Mouse (Mus musculus) adrenal gland, postnatal 10 days (tissue): Measurements from ENCODE around the gene Cntnap1. TPM values are rescaled to one million over a fixed set of nuclear protein-coding genes. Genes with fewer than 3 reads are reported as not detected.

Source experiments
- DNase-seq: peaks from one replicate; pipeline ENCODE4 v3.0.0; 2021; ENCODE audit warnings: mixed read lengths
- total RNA-seq, 2 experiments: library from RNA; stranded (reverse); gene quantifications; 2 replicates each; pipeline ENCODE4 v1.2.3; 2021

The Cntnap1 gene
- total RNA-seq, 2 experiments from 2014 or later: 12.1 to 15.9 TPM

DNA sequence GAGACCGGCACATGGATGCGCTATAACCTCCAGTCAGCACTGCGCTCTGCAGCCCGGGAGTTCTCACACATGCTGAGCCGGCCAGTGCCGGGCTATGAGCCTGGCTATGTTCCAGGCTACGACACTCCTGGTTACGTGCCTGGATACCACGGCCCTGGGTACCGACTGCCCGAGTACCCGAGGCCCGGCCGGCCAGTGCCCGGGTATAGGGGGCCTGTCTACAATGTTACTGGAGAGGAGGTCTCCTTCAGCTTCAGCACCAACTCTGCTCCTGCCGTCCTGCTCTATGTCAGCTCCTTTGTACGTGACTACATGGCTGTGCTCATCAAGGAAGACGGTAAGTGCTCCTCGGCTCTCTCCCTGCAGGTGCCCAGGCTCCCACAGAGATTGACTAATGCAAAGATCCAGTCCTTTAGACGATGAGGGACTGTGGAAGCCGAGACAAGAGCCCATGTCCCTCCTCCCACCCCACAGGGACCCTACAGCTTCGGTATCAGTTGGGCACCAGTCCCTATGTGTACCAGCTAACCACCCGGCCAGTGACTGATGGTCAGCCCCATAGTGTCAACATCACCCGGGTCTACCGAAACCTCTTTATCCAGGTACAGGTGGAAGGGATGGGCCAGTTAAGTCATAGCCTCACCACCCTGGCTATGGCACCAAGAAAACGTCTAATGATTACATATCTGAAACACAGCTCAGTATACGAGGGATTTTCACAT, 16.4 kb downstream of the Cntnap1 start:
- no peak for DNase-seq

DNA sequence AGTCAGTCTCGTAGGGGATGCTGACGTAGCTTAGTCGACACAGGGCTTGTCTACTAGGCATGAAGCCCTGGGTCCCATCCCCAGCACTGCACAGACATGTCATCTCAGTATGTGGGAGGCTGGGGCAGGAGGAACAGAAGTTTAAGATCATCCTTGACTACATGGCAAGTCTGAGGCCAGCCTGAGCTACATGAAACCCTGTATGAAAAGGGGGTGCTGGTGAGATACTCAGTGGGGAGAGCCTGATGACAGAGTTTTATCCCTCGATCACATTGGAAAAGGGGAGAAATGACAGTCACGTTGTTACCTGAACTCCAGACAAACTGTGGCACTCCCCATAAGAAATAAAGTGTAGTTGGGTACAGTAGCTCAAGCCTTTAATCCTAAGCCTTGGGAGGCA, 17.2 kb downstream of the Cntnap1 start:
- DNase-seq: no peak

DNA sequence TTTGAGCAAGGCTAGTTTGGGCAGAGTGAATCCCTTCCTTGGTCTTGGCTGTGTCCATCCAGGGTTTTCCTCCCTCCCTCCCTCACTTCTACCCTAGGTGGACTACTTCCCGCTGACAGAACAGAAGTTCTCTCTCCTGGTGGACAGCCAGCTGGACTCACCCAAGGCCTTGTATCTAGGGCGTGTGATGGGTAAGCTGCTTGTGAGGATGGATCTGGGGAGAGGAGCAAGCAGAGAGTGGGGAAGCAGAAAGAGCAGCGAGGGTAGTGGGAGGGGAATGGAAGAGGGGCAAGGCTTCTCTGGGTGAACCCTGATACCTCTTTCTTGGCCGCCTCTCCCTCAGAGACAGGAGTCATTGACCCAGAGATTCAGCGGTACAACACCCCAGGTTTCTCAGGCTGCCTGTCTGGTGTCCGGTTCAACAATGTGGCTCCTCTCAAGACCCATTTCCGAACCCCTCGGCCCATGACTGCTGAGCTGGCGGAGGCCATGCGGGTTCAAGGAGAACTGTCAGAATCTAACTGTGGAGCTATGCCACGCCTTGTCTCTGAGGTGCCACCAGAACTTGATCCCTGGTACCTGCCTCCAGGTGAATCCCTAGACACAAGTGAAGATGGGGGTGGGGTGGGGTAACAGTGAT, 18.0 kb downstream of the Cntnap1 start:
- no peak for DNase-seq

DNA sequence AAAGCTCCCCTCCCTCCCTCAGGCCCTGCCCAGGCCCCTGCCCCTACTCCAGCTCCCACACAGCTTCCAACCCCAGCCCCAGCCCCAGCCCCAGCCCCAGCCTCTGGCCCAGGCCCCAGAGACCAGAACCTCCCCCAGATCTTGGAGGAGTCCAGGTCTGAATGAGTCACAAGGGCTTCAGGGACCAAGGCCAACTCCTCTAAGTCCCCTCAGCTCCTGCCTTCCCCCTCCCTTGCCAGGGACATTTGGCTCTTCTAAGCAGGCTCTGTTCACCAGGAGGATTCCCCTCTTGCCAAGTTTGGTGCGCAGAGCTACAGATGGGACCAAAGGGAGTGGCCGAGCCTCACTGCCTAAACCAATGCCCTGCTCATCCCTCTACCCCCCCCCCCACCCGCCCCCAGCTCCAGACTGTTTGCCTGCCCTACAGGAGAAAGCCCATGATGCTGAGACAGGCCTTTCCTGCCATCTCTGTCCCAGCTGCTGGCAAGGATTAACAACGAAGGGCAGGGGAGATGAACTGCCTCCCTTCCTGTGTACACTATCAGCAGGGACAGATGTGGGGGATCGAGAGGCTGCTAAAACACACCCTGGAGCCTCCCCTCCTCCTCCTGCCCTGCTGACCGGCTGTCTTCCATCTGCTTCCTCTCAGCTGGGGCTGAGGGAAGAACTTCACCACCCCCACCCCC, 19.3 kb downstream of the Cntnap1 start:
- peak; percentile 79 for DNase-seq

DNA sequence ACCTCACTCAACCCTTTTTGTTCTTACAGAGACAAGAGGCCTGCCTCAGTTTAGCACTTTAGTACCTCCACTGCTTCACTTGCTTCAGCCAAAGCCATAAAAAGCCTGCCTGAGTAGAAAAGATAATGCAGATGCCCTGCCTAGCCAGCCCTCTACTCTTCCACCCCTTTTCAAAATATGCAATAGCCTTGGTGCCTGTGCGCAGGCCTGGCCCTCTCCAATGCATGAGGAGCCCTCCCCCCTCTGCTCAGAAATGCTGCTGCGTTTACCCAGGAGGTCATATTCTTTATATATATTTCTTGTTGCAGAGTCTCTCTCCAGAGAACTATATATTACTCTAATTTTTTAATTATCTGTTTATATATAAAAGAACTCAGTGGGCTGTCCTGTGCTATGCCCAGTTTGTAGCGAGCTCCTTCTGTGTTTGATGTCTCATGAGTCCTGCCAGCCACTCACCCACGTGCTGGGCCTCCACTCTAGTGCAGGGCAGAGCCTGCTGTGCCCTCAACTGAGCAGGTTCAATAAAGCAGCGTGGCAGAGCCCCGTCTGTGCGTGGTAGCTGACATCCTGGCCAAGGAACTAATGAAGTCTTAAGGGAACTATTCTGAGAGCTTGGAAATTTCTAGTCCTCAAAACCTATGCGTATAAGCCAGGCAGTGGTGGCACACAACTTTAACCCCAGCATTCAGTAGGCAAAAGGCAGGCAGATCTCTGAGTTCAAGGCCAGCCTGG, 20.0 kb downstream of the Cntnap1 start:
- no peak for DNase-seq

DNA sequence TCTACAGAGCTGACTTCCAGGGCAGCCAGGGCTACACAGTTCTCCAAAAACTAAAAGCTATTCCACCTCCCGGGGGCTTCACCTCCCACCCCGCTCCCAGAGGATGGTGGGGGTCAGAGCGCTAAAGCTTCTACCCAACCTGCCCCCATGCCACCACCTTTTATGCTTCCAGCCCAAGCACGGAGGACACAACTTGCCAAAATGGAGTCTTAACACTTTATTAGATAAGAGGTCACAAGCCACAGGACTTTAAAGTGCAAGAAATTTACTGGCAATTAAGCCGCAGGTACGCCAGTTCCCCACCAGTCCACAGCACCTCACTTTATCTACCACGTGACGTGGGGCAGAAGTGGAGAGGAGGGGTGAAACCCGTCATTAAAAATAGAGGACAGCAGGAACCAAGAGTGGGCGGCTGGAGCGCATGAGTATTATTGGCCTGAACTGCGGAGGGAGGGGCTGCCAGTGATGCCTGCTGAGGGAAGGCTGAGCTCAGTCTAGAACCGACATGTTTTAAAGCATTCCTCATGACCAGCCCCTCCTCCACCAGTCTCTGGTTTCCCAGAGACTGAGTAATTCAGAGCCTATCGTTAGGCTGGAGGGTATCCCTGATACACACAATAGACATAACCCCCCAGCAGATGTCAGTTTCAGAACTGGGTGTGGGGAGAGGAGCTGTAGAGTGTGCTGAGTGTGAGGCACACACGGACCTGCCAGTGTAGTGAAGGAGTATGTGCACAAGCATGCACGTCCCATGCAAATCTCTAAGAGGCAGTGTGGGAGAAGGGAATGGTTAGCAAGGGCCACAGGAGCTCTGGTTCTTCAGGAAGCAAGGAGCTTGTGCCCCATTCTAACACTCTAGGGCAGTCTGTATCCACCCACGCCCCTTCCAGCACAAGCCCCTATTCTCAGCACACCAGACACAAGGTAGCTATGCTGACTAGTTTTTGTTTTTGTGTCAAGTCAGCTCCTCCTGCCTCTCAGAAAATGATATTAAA, 20.9 kb downstream of the Cntnap1 start:
- no peak for DNase-seq

DNA sequence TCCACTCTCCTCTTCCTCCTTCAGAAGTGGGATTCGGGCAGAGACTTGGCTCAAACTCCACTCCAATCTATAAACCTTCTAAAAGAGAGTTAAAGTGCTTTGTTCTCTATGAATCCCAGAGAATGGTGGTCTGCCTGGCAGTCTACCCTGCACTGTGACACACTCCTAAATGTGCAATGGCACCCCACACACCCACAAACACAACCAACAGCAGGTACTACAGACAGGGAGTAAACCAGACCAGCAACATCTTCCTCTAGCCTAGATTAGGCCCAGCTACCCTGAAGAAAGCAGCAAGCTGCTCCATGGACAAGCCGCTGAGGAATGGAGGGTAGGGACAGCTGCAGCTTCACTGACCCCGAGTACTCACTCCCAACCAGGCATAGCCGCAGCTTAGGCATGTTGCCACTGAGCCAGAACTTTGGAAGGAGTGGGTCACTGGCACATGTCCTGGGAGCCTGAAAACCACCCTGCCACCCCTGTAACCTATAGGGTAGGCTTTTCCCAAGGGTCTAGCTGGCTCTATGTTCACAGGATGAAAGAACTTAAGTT, 21.7 kb downstream of the Cntnap1 start:
- DNase-seq: no peak

DNA sequence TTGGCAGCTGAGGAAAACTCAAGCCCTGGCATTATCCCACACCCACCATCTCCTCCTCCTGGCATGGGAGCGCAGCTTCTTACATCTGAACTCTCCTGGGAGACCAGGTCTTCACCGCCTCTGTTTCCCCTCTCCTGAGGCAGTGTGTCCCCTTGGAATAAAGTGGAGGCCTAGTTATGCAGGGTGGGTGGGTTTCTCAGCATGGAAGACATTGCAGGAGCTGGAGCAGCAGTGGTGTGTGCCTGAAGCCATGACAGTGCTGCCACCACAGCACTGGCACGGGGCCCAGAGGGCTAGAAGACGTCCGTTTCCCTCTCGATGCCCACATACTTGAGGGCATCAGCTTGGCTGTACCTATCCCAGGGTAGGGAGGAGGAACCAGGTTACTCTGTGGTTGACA, 22.3 kb downstream of the Cntnap1 start:
- no peak for DNase-seq

DNA sequence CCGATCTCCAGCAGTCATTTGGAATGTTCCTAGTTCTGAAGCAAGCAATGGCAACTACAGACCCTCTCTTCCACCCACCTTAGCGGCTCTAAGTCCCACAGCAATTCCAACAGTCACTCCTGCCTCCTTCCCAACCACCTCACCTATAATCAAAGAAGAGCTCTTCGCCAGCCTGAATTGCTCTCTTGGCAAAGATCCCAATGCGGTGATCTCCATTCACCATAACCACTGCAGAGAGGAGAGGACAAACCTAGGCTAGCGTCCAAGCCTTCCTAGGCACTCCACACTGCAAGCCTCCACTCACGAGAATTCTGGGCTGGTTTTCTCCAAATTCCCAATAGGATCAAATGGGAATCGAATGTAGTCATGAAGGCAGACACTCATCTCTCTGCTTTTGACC, 22.8 kb downstream of the Cntnap1 start:
- DNase-seq: no peak

DNA sequence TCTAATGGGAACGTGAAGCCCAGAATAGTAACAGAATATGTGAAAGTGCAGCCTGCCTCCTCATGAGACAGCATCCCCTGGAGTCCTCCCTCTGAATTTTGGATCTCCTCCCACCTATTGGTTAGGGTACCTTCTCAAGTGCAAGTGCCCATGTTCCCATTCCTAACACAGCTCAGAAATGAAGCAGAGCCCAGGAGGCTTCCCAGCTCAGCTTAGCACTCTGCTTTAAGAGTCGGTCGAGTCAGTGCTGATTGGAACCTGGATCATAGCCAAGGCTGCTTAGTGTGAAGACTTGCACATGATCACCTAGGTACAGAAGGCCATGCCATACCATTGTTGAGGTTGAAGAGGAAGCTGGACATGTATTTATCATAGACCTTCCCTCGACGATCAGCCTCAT, 23.8 kb downstream of the Cntnap1 start:
- no peak for DNase-seq

DNA sequence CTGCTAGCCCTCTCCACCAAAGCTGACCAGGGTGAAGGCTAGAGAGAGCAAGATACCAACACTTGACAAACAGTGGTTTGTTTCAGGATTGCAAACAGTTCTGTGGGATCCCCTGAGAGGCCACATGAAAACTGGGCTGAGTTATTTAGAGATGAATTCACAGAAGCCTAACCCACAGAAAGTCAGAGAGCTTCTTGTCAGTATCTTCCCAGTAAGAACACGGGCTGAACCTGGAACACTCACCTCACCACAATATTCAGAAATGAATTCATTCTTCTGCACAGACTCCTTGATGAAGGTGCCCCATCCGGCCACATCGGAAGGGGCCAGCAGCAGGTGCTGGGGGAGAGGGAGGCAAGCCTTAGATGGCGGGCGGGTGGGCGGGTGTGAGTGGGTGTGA, 24.3 kb downstream of the Cntnap1 start:
- DNase-seq: no peak

DNA sequence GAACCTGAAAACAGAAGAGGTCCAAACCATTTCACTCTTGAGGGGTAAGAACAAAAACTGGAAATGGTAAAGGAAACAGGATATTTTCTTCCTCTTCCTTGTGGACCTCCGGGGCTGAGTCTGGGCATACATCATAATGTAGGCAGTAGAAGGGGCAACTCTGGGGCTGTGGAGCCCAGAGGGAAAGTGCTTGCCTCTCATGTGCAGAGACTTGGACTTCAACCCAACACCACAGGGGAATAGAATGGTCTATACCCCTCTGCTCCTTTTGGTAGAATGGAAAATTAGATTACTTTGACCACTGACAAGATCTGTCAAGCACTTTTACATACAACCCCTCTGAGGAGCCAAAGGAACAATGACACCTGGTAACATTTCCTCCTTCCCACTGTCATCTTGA, 24.8 kb downstream of the Cntnap1 start:
- DNase-seq: no peak

DNA sequence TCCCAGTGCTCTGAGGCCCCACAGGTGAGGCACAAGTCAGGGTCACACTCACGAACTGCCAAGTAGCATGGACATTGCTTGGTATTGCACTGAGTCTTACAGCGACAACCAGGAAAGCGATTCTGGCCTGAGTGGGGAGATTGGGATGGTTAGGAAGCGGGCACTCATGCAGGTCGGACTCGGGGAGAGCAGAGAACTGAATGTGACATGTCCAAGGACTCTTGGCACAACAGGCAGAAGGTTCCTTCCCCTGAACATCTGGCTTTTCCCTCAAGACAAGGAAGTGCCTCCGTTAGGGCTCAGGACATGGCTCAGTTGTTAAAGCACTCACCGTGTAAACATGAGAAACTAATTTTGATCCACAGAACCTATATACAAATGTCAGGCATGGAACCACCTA, 25.2 kb downstream of the Cntnap1 start:
- no peak for DNase-seq

DNA sequence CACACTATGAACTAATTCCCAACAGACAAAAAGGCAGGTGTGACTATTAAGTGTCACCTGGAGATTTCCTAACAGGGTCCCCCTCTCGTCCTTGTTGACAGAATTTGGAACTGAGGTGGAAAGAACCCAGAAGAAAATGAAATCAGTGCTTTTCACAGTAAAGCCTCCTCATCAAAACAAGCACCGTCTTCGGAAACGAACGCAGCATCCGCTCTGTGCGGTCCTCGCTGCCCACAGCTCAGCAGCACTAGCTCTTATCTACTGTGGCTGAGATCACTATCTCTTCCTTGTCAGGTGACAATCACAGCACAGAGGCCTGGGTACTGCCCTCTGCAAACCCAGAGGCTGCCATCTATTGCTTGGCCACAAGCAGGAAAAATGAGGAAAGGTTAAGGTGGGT, 25.9 kb downstream of the Cntnap1 start:
- no peak for DNase-seq

DNA sequence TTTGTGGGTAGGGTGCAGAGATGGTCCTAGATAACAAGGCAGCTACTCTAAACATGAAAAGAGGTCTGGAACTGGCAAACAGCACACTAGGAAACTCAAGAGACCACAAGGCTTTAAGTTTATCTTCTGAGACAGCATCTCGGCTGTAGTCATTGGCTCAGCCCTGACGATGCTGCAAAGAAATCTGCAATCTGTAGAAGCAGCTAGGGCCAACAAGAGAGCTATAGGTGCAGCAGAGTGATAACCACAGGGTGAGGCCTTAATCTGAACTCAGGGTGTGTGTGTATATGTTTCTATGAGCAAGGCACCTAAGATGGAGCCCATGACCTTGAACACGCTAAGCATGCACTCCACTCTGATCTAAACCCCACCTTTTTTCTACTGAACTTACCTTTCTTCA, 29.2 kb downstream of the Cntnap1 start:
- no peak for DNase-seq

DNA sequence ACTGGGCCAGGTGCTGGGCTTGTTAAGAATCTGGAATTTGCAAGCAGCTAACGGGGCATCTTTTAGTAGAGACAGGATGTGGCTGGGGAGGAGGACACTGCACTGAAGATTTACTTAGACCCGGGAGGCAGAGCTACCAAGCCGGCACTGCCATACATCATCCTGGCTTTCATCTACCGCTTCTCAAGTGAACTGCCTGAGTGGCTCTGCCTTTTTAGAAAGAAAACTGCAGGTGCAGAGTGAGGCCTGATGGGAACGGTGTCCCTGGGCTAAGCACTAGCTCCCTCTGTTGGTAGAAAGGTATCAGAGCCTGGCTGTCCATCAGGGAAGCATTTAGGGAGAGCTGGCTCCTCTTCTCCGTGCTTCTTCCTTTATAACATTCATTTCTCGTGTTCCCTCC, 30.7 kb downstream of the Cntnap1 start:
- no peak for DNase-seq

DNA sequence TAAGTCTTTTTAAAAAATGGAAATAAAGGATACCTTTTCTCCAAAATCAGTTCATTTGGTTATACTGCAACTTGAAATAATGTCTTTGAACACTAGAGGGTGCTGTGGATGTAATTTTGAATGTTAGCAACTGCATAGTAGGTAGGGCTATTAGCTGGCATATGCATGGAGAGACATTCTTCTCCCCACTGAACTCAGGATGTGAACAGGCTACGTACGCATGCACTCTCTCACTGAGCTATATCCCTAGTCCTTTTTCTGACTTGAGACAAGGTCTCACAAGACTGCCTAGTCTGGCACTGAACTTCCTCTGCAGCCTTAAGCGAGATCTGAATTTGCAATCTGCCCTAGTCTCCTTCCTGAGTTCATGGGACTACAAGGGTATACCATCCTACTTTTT, 41.6 kb downstream of the Cntnap1 start:
- no peak for DNase-seq

DNA sequence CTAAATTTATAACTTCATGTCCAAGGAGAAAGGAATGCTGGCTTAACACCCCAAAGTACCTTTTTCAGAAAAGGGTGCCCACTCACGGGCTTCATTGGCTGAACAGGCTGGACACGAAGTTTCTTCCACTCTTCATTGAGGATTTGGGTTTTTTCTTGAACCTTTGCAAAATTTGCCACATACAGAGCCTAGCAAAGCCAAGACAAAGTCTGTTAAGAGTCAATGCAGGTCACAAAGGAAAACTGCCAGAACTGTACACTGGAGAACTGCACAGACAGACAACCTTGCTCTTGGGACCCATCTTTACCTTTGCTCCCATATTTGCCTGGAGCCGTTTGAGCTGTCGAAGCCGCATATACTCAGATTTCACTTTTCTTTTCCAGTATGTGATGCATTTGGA, 46.6 kb downstream of the Cntnap1 start:
- peak; percentile 36 for DNase-seq

DNA sequence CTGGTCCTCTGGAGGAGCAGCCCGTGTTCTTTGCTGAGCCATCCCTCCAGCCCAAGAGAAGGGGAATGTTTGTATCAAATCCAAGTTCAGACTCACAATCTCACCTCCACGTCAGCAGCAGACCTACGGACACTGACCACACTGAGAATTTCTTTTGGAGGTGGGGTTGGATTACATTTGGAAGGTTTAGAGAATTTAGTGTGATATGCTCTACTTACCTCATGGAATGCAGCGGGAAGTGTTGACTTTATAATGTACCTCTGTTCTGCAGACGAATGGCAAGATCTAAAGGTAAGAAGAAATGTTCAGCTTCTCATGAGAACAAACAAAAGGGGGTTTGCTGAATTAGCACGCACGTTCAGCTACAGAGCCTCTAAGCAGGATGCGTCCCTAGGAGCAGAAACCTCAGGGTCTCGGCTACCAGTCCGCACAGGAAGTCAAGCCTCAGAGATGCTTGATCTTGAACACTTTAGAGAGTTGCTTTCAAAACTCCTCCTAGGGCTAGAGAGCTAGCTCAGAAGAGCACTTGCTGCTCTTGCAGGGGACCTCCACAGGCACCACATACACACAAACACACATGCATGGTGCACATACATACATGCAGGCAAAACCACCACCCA, 48.2 kb downstream of the Cntnap1 start:
- DNase-seq: no peak

DNA sequence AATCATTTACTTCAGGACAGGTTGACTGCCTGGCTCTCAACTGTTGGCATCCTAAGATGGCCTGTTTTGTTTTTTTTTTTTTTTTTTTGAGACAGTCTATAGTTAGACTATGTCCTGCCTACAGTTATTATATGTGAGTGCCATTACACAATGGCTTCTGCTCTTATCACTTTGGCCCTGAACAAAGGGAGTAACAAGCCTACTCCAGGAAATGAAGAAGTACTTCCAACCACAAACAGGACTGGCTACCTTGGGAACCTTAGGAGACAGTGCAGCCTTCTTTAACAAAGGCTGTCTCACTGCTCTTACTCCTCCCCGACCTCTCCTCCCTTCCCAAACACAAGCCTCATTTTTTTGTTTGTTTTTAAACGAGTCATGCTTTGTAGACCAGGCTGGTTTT, 50.5 kb downstream of the Cntnap1 start:
- no peak for DNase-seq
